Mouse (Mus musculus): ENCODE results near the gene Nomo1.

DNA sequence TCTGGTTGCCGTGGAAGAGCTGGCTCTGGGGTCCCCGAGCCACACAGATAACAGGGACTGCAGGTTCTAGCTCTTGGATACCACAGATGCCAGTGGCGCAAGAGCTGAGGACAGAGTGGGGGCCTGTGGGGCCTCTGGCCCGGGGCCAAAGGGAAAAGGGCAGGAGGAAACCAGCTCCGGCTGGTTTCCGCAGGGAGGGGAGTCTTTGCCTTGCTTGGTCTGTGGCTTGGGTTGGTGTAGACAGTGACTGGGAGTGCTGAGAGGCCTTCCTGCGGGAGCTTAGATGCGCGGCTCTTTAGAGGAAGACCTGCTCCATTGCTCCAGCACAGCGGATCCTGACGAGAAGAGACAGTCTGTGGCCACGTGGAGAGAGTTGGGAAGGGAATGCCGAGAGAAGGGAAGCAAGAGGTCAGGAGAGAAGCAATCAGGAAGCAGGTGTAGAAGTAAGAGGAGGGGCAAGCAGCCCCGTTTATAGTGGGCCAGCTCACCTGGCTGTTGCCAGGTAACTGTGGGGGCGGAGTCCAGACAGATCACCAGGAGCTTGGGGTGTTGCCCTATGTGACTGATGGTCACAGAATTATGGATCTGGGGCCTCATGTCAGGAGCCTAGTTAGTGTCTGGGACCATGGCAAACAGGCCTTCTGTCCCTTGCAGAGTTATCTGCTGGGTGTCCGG is 51.5 kb downstream of the Nomo1 start:
- TF ChIP-seq CTCF (IDR thresholded peaks at IDR 0.05; ENCODE audit: insufficient read depth, low read length): no peak
- TF ChIP-seq POLR2A (IDR thresholded peaks at IDR 0.05; ENCODE audit: borderline replicate concordance, extremely low read depth, low read depth, low read length): no peak
